Mouse (Mus musculus) frontal cortex, postnatal 10 days (tissue): ENCODE data around the gene Uvrag.

Source experiments
- DNase-seq, 2 experiments: peaks; one replicate each; pipeline ENCODE4 v3.0.0; 2022; ENCODE audit warnings: low spot score in 2 of 2, mixed read lengths in 1 of 2

Uvrag gene

DNA sequence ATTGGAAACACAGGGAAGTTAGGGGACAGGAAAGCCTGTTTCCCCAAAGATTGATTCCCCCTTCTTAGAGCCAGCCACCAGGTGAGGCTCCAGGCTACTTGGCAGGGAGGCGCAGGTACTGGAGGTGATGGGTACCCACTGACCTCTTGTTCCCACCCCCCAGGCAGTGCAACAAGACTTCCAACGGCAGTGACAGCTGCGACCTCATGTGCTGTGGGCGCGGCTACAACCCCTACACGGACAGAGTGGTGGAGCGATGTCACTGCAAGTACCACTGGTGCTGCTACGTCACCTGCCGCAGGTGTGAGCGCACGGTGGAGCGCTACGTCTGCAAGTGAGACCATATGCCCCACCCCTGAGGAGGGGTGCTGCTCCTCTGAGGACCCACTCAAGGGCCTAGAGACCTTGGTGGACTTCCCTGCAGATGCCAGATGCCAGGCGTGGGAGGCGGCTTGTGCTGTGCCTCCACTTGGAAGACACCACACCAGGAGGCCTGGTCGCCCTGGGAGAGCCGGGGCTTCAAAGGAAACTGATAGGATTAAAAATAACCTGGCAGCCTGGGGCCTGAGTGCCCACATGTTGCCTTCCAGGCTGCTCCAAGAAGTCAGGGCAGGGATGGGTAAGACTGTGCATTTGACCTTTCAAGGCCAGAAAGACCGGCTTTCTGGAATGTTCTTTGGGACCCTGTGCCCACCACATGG, 287.8 kb downstream of the Uvrag start:
- DNase-seq, result no peak

DNA sequence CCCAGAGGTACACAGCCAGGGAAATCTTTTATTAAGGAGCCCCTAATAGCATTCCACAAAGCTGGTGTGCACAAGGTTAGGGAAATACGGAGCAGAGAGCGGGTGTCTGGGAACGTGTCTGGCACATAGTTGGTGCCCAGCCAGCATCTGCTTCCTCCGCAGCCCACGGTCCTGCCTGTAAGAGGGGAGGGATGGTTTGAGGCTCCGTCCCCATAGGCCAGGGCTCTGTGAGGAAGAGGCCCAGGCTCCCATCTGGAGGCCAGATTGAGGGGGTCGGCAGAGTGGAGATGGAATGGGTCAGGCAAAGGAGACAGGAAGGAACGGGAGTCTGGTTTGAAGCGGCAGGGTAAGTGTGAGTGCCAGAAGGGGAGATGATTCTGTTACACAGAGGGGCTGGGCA, 289.7 kb downstream of the Uvrag start:
- DNase-seq, result no peak

DNA sequence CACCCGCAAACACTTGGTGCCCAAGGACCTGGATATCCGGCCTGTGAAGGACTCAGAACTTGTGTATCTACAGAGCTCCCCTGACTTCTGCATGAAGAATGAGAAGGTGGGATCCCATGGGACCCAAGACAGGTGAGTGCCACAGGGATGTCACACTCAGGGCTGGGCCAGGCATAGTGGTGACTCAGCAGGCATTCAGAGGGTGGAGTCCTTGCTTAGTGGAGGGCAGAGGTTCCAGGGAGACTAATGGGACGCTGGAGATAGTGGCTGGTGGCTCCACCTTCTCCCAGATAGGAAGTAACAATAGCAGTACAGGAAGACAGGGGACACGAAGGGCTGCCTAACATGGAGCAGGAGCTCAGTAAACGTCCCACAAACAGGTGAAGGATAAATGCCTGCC, 290.6 kb downstream of the Uvrag start:
- DNase-seq, result no peak

DNA sequence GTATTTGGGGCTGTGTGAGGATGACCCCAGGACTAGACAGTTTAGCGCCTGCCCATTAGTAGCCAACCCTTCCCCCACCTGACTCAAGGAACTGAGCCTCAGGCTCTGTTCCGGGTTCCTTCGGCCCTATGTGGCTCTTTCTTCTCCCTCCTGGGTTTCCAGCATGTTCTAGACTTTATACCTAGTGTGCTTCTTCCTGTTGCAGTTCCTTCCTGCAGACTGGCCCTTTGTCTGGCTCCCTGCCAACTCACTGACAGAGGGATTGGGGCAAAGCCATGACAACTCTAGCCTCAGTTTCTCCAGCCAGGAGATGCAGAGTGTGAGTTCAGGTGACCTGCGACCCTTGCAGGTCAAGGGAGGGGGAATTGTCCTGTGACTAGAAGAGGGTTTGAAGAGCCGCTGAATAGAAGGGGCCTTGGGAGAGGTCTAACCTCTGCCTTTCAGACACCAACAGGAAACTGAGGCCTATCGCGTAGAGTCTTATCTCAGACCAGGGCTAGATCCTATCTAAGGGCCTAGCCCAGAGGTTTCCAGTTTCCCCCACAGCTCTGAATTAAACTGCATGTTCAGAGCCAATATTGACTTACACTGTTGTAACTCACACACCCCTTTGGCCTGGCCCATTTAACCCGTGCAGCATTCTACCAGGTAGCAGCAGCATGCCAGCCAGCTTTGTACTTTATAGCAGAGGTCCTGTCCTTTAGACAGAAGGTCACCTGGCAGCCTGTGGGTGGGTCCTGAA, 291.9 kb downstream of the Uvrag start:
- DNase-seq, result no peak

DNA sequence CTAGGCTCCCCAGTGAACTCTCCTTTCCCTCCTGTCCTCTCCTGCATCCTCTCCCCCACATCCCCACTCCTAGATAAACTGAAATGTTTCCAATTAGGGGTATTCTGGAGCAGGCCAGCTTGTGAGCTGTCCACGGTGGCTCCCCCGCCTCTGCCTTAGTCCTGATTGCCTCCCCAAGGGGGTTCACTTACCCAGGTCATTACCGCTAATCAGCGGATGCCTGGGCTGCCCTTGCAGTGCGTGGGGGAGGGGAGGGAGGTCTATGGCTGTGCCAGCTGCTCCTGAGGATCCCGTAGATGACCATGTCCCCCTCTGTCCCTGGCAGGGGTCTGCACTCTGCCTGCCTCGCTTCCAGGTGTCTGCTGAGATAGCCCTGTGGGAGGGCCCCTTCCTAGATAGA, 297.3 kb downstream of the Uvrag start:
- no peak for DNase-seq

DNA sequence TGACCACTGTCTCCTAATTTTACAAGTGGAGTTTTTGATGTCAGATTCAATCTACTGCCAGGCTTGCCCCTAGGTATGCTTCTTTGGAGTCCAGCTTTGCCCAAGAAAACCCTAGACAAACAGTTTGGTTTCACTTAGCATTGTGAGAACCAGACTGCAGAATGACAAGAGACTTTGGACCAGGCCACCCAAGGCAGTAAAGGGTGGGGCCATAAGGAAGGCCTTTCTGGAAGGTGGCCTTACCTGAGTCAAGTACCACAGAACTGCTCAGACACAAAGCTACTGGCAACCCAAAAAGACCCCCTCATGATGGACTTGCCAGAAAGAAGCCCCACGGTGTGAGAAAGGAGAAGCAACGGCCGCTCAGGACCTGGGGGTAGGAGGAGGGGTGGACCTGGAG, 297.9 kb downstream of the Uvrag start:
- DNase-seq, result no peak

DNA sequence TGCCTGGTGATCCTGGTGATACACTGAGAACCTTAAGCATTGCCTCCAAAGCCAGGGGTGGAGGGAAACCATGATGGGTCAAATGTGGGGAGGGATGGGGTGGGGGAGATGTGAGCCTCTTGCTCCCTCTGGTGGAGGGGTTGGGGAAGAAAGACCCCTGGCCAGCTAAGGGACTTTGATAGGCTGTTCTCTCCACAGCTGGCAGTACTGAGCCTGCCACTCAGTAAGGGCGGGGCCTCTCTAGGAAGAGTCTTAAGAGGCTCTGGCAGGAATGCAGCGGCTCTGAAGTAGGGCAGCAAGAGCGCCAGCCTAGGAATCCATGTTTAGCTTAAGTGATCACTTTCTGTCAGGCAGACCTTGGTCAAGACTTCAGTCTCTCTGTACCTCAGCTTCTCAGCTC, 299.1 kb downstream of the Uvrag start:
- DNase-seq, result no peak

DNA sequence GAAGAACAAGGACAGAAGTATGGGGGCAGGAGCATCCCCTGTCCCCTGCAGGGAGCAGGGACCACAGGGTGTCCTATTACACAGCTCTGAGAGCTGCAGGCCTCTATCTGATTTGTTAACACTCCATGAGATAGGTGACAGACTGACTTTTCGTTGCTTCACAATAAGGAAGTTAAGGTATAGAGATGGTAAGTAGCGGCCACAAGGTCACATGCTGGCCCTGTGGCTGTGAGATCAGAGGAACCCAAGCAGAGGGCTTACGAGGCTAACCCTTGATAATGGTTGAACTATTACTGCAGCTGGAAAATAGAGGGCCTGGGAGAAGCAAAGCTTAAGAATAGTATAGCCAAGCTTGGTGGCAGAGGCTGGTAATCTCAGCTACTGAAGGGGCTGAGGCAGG, 300.2 kb downstream of the Uvrag start:
- DNase-seq, result no peak

DNA sequence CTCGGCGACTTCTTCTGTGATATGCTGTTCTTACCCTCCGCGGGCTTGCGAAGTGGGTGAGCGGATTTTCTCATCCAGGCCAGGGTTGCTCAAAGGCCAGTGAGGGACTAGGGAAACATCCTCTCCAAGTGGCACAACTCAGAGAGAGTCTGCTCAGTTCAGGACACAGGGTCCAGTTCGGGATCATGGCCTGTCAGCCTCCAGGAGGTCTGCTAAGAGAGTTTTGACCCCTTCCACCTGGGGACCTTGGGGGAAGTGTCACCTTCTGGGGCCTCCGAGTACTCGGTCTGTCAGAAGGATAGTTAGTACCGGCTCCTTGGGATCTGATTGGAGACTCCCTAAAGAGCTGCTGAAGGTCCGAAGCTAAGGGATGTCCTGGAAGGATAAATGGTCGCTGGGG, 301.6 kb downstream of the Uvrag start:
- DNase-seq, result no peak

DNA sequence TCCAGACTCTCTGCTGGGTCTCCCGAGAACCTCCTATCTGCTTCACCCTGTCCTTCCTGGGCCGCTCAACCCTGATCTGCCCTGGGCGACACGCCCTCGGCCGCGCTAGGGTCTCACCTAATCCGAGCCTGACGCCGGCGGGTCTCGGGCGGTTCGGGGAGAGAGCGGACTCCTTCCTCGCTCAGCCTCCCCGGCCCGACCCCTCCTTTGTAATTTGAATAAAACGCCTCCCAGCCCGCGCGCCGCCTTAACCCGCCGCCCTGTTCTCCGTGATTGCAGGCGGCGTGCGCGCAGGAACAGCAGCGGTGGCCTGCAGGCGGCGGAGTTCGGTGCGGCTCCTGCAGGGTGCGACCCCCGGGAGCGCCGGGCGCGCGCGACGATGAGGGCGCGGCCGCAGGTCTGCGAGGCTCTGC, 302.2 kb downstream of the Uvrag start:
- peak in 1 of 2 experiments; percentile 44 for DNase-seq

DNA sequence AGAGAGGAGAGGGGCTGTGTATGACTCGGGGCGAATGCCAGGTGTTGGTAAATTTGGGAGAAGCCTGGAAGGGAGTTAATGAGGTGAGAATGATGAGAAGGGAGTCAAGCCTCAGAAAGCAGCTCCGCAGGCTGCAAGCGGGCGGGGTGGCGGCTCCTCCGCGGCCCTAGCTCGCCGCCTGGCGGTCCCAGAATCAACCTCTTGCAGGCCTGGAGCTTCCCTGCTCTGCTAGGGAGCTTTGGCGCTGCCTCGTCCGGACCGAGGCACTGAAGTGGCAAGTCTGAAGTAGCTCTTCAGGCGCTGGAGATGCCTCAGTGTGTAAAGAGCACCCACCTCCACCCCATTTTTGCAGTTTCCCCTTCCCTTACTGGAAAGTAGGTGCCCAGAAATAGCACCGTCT, 303.0 kb downstream of the Uvrag start:
- DNase-seq, result peak; percentile 55 to 82

DNA sequence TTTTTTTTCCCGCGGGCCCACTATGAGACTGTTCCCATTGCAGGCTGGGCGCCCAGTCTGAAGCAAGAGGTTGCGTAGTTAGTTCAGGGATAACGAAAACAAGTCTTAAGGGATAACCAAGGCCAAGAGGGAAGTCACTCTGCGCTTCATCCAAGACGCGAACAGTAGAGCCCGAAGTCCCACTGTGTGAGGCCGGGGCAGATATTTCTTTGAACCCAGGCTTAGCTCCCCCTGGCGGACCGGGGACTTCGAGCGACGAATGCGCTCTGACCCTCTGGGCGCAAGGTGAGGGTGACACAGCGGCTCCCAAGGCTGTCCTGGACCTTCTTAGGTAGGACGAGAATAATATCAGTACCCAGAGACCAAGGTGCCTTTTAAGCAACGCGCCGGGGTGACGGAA, 304.3 kb downstream of the Uvrag start:
- DNase-seq, result peak in 1 of 2 experiments; percentile 39

DNA sequence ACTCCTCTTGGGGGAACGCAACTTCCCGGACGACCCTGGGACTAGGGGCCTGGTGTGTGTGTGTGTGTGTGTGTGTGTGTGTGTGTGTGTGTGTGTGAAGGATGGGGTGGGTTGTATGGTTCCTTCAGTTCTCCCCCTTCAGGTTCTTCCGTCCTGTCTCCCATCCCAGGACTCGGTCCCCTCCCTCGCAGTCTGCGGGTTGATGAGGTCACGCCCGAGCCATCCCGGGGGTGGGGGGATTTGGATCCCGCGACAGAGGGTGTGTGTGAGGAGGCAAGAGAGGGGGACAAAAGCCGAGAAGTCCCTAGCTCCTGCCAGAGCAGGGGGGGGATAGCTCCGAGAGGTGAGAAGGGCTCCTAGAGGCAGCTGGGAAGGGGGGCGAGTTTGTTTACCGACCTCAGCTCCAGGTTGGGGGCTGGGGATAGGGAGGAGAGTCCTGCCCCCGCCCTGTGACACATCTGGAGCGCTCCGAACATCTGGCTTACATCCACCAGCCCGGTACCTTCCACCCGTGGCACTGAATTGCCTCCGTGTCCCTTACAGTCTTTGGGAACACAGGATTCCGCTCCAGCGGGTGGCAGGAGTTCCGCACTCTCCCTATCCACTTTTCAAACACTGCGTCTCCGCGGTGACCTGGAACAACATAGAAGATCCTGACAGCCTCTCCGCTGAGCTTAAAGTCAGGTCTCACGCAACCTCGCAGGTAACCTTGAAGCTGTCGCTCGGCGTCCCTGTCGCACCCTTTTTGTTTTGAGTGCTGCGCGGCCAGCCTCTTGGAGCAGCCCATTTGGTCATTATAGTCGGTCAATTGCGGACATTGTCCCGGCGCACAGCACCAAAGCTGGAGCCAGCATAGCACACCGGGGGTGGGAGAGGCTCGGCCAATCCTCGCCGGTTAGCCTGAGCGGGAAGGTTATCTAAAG, 305.2 kb downstream of the Uvrag start:
- DNase-seq, result no peak
